Mouse (Mus musculus): ENCODE data around the gene Ptpn11. TPM values are rescaled to one million over a fixed set of nuclear protein-coding genes. Genes with fewer than 3 reads are reported as not detected.

Gene Ptpn11
- polyA plus RNA-seq, 1 experiment, result 89.0 TPM

DNA sequence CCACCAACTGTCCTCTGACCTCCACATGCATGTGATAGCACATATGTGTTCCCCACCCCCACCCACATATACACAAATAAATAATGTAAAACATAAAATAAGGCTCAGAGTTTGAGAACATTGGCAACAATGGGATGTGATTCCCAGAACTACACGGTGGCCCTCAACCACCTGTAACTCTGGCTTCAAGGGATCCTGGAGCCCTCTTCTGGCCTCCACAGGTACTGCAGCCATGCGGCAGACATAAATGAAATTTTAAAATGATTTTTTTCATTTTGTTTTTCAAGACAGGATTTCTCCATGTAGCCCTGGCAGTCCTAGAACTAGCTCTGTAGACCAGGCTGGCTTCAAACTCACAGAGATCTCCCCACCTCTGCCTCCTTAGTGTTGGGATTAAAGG is 65.1 kb downstream of the Ptpn11 start:
- no peak overlapping the region for H3K4me3 ChIP-seq (replicated peaks; ENCODE audit: insufficient read depth, low read depth, low read length)
- H3K27me3 ChIP-seq (ENCODE audit: control insufficient read depth, insufficient read depth, low read length), result no peaks in the 10 kb centered on the region
- no peak for DNase-seq
- no peak for TF ChIP-seq POLR2A (IDR thresholded peaks at IDR 0.05; ENCODE audit: borderline replicate concordance, insufficient read depth, low read length)
- TF ChIP-seq CTCF (IDR thresholded peaks at IDR 0.05; ENCODE audit: borderline replicate concordance, insufficient read depth, low read depth, low read length), result peak; percentile 55
- 72% methylated on average over 2 of the region's 2 CpGs for WGBS
- H3K27ac ChIP-seq (ENCODE audit: insufficient read depth, low read length), result no peak overlapping the region
- peaks cover 9% of the 10 kb centered on the region for H3K4me1 ChIP-seq (ENCODE audit: control insufficient read depth, insufficient read depth, low read length)

DNA sequence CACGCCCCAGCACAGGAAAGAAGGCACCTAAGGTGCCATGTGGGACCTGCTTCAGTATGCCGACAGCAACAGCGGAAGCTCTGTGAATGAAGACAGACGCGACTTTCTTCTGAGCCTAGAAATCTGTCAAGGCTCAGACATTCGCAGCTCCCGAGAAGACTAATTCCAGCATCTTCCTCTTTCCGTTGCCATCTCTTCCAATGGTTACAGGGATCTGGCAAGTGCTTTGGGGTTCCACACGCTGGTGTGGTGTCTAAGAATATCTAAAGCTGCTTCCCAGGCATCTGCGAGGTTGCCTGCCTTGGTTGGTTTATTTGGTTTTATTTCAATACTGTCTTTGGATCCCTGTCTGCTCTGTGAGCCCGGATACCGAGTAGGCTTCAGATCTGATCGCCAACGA is 65.6 kb downstream of the Ptpn11 start:
- WGBS, result 83% methylated on average over 14 of the region's 14 CpGs
- Histone ChIP-seq H3K4me1 (ENCODE audit: control insufficient read depth, insufficient read depth, low read length) (peaks cover 7% of the 10 kb centered on the region), H3K27me3 (ENCODE audit: control insufficient read depth, insufficient read depth, low read length) (no peaks in the 10 kb centered on the region), H3K4me3 (replicated peaks; ENCODE audit: insufficient read depth, low read depth, low read length) (no peak overlapping the region), H3K27ac (ENCODE audit: insufficient read depth, low read length) (no peak overlapping the region)
- no peak for DNase-seq
- TF ChIP-seq CTCF (IDR thresholded peaks at IDR 0.05; ENCODE audit: borderline replicate concordance, insufficient read depth, low read depth, low read length) (no peak), POLR2A (IDR thresholded peaks at IDR 0.05; ENCODE audit: borderline replicate concordance, insufficient read depth, low read length) (no peak)

DNA sequence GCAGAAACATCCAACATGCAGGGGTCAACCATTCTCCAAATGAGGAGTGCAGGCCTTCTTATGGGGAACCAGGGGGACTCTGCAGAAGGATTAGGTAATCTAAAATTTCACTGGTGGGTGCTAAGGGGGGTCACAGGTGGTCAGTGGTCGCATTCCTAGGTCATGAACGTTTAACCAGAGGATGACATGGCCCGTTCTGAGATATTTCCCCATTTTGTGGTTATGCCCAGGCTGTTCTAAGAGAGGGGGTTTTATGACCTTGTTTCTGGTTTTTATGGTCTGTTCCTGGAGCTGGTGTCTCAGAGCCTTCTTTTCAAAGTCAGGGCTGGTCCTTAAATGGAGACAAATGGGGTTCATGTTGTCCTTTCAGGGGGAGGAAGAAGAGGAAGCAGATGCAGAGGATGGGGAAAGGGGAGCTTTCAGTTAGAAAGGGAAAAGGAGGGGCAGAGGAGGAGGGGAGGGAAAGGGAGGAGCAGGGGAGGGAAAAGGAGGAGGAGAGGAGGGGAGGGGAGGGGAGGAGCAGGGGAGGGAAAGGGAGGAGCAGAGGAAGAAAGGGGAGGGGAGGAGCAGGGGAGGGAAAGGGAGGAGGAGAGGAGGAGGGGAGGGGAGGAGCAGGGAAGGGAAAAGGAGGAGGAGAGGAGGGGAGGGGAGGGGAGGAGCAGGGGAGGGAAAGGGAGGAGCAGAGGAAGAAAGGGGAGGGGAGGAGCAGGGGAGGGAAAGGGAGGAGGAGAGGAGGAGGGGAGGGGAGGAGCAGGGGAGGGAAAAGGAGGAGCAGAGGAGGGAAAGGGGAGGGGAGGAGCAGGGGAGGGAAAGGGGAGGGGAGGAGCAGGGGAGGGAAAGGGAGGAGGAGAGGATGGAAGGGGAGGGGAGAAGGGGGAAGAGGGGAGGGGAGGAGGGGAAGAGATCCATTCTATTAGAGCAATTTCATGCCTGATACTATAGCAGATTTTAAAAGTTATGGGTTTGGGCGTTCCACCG is 66.7 kb downstream of the Ptpn11 start:
- TF ChIP-seq POLR2A (IDR thresholded peaks at IDR 0.05; ENCODE audit: borderline replicate concordance, insufficient read depth, low read length) (no peak), CTCF (IDR thresholded peaks at IDR 0.05; ENCODE audit: borderline replicate concordance, insufficient read depth, low read depth, low read length) (no peak)
- no peak overlapping the region for H3K27ac ChIP-seq (ENCODE audit: insufficient read depth, low read length)
- H3K4me1 ChIP-seq (ENCODE audit: control insufficient read depth, insufficient read depth, low read length), result peaks cover 11% of the 10 kb centered on the region
- WGBS, result 77% methylated on average over 5 of the region's 5 CpGs
- H3K4me3 ChIP-seq (replicated peaks; ENCODE audit: insufficient read depth, low read depth, low read length), result no peak overlapping the region
- no peak for DNase-seq
- H3K27me3 ChIP-seq (ENCODE audit: control insufficient read depth, insufficient read depth, low read length), result no peaks in the 10 kb centered on the region

DNA sequence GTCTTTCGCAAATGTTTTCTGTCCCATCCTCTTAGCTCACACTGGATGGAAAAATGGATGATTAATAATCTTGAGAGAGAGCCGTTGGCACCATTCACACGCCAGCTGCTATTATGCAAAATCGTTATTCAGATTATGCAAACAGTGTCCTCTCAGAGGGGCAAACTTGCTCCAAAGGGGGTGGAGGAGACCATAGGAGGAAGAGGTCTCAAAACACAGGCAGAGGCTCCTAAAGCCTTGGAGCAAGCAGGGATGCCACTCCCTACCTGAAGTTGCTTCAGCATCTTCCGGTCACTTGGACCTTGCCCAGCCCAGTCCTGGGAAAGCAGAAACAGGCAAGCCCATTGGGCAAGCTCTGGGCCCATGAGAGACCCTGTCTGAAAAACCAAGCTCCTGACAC is 67.8 kb downstream of the Ptpn11 start:
- DNase-seq, result no peak
- TF ChIP-seq CTCF (IDR thresholded peaks at IDR 0.05; ENCODE audit: borderline replicate concordance, insufficient read depth, low read depth, low read length), result no peak
- TF ChIP-seq POLR2A (IDR thresholded peaks at IDR 0.05; ENCODE audit: borderline replicate concordance, insufficient read depth, low read length), result no peak
- Histone ChIP-seq H3K4me1 (ENCODE audit: control insufficient read depth, insufficient read depth, low read length) (peaks cover 14% of the 10 kb centered on the region), H3K27me3 (ENCODE audit: control insufficient read depth, insufficient read depth, low read length) (no peaks in the 10 kb centered on the region), H3K27ac (ENCODE audit: insufficient read depth, low read length) (no peak overlapping the region), H3K4me3 (replicated peaks; ENCODE audit: insufficient read depth, low read depth, low read length) (no peak overlapping the region)
- WGBS, result 24% methylated on average over 5 of the region's 5 CpGs

DNA sequence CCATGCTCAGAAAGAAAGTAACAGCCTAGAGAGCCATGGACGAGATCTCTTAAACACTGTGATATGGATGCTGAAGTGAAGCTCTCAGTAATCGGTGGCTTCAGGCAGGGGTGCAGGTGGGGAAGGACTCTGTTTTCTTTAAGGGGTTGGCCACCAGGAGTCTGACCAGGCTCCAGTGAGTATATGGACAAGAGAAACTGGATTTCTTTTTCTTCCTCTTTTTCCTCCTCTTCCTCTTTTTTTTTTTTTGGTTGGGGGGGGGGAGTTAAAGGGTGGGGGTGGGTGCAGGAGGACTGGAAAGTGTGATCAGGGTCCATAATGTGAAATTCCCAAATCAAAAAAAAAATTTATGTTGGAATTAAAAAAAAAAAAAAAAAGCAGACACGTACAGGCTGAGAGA is 68.6 kb downstream of the Ptpn11 start:
- peaks cover 22% of the 10 kb centered on the region for H3K4me1 ChIP-seq (ENCODE audit: control insufficient read depth, insufficient read depth, low read length)
- no peak for DNase-seq
- no peaks in the 10 kb centered on the region for H3K27me3 ChIP-seq (ENCODE audit: control insufficient read depth, insufficient read depth, low read length)
- H3K27ac ChIP-seq (ENCODE audit: insufficient read depth, low read length), result no peak overlapping the region
- no peak for TF ChIP-seq POLR2A (IDR thresholded peaks at IDR 0.05; ENCODE audit: borderline replicate concordance, insufficient read depth, low read length)
- TF ChIP-seq CTCF (IDR thresholded peaks at IDR 0.05; ENCODE audit: borderline replicate concordance, insufficient read depth, low read depth, low read length), result no peak
- WGBS, result 77% methylated on average over 3 of the region's 3 CpGs
- no peak overlapping the region for H3K4me3 ChIP-seq (replicated peaks; ENCODE audit: insufficient read depth, low read depth, low read length)

DNA sequence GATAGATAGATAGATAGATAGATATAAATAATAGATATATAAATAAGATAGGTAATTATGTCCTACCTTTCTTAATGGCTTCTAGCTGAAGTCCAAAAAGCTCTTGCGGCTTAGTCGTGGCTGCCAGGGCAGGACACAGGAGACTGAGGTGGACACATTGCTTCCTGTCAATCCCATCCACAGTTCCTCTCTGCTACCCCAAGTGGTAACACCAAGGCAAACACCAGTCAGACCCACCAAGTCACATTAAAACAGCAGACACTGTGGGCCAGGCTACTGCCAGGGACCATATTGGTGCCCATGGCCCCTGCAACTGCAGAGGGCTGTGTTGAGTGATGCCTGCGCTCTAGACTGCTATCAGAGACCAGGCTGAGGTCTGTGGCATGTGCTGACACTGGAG is 69.2 kb downstream of the Ptpn11 start:
- DNase-seq, result no peak
- TF ChIP-seq POLR2A (IDR thresholded peaks at IDR 0.05; ENCODE audit: borderline replicate concordance, insufficient read depth, low read length) (no peak), CTCF (IDR thresholded peaks at IDR 0.05; ENCODE audit: borderline replicate concordance, insufficient read depth, low read depth, low read length) (no peak)
- 99% methylated on average over 3 of the region's 3 CpGs for WGBS

DNA sequence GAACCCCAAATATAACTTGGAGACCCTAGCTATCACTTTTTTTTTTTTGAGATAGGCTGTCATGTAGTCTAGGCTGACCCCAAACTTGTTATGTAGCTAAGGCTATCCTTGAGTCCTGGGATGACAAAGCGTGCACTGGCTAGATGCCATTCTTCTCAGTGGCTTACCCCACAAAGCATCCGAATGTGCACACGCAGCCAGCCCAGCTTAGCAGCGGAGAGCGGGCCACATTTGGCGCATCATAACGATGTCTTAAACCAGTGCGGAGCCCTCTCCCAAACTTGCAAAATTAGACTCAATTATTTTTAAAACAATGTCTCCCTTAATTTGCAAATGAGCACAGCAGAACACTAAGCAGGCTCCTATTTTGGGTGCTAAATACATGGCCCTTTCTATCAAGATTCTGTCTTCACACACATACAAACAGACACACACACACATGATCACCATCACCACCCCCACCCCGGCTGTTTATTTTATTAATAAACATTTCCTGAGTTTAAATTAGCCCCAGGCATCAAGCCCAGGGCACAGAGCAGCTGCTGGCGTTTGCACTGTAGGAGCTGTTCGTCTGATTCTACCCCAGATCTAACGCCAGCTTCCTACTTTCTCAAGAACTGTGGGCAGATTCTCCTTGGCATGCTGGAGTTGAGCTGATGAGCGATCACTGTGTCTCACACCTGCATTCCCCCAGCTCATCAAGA is 71.7 kb downstream of the Ptpn11 start:
- DNase-seq, result no peak
- Histone ChIP-seq H3K27ac (ENCODE audit: insufficient read depth, low read length) (no peak overlapping the region), H3K27me3 (ENCODE audit: control insufficient read depth, insufficient read depth, low read length) (no peaks in the 10 kb centered on the region), H3K4me1 (ENCODE audit: control insufficient read depth, insufficient read depth, low read length) (peaks cover 41% of the 10 kb centered on the region), H3K4me3 (replicated peaks; ENCODE audit: insufficient read depth, low read depth, low read length) (no peak overlapping the region)
- WGBS, result 37% methylated on average over 13 of the region's 13 CpGs
- no peak for TF ChIP-seq CTCF (IDR thresholded peaks at IDR 0.05; ENCODE audit: borderline replicate concordance, insufficient read depth, low read depth, low read length)
- TF ChIP-seq POLR2A (IDR thresholded peaks at IDR 0.05; ENCODE audit: borderline replicate concordance, insufficient read depth, low read length), result no peak

More for the DNA sequence above, 69.2 kb downstream of the Ptpn11 start:
- Histone ChIP-seq H3K4me3 (replicated peaks; ENCODE audit: insufficient read depth, low read depth, low read length) (no peak overlapping the region), H3K27me3 (ENCODE audit: control insufficient read depth, insufficient read depth, low read length) (no peaks in the 10 kb centered on the region), H3K4me1 (ENCODE audit: control insufficient read depth, insufficient read depth, low read length) (peaks cover 27% of the 10 kb centered on the region), H3K27ac (ENCODE audit: insufficient read depth, low read length) (no peak overlapping the region)
